Mouse (Mus musculus) brain, embryonic 18.5 days (tissue): Measurements from ENCODE around the gene Prune1.
"Not testable (repeated sequence)": the region's sequence is repeated elsewhere in the genome, so short reads cannot be mapped to it uniquely, and the experiment has no call there.

Experiments
- DNase-seq: peaks from one replicate; pipeline ENCODE4 v3.0.0-alpha.2; 2012; ENCODE audit warnings: low read depth, low spot score

Gene Prune1

DNA sequence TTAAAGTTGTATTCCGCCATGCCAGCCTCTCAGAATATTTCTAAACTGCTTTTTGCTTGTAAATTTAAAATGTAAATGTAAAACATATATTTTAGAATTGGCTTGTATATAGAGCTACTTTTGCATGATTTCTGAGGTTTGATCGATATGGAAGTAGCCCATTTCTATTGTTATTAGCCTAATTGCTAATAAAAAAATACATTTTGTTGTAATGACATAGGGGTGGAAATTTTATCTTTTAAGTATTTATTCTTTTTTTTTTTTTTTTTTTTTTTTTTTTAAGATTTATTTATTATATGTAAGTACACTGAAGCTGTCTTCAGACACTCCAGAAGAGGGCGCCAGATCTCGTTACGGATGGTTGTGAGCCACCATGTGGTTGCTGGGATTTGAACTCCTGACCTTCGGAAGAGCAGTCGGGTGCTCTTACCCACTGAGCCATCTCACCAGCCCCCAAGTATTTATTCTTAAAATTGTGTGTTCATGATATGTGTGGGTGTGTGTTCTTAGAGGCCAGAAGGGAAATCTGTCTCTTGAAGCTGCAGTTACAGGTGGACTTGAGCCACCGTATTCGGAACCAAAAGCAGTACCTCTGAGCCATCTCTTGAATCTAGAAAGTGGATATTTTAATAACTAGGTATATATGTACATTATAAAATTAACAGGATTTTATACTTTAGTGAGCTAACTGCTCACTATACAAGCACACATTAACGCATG is 68.8 kb downstream of the Prune1 start:
- DNase-seq: not testable (repeated sequence)

DNA sequence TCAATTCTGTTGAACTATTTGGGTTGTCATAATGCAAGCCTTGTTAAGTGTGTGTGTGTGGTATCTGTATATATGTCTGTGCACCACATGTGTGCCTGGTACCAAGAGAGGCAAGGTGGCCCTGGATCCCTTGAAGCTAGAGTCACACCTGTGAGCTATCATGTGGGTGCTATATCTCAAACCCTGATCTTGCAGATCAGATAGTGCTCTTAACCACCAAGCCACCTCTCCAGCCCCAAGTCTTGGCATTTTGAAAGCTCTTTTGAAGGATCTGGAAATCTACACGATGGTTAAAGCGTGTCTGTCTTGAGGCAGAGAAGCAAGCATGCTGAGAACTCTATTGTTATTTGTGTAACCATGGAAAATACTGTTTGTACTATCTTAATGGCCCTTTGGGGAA is 71.3 kb downstream of the Prune1 start:
- DNase-seq: no peak

DNA sequence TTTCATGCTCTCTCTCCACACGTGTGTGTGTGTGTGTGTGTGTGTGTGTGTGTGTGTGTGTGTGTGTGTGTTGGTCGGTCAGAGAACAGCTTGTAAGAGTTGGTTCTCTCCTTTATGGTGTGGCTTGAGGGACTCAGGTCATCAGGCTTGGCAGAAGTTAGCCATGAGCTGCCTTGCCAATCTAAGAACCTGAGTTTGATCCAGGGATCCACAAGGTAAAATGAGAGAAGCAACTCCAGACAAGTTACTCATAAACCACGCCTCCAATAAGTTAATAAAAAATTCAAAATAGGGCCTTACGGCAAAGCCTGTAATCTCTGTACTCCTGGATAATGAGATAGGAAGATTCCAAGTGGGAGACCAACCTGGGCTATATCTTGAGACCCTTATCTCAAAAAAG is 73.6 kb downstream of the Prune1 start:
- no peak for DNase-seq

DNA sequence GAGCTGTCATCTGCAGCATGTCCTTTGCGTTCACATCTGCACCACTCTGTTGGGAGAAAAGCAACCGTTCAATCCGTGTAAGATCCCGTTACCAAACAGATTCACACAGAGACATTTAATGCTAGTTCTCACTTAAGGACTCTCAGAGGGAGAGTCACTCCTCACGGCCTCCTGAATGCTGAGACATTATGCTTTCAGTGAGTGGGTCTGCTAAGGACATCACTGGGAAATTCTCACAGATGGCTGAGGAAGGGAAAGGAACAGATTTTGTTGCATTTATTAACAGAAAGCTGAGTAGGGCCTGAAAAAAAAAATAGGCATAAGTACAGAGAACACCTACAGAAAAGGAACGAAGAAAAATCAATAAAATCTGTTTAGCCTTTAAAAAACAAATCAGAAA is 78.0 kb downstream of the Prune1 start:
- no peak for DNase-seq
